Mouse (Mus musculus) lung, adult 2 months (tissue): ENCODE measurements at regions not wholly inside any gene's neighbourhood (a gene's known extent, or its start where the extent isn't known, plus 50 kb on each side); places are given as distances from the start of the nearest gene placed in this dataset.

ENCODE experiments used
- CTCF ChIP-seq: fragments of 200-500 bp; IDR thresholded peaks from 2 replicates; pipeline ENCODE4 v1.5.1; 2011; ENCODE audit warnings: mild to moderate bottlenecking, low read length, control low read depth; ENCODE audit not compliant: insufficient read depth
- POLR2A ChIP-seq: fragments of 200-500 bp; IDR thresholded peaks from 2 replicates; pipeline ENCODE4 v1.6.1; 2011; ENCODE audit warnings: low read depth, mild to moderate bottlenecking, control low read depth, low read length, borderline replicate concordance; ENCODE audit errors: extremely low read depth

- TF ChIP-seq CTCF (no peak), POLR2A (no peak)
Measured at GRCm38 (mm10) chr5:52023212-52023611, 167.1 kb downstream of the Dhx15 start.
